Mouse (Mus musculus) left cerebral cortex, adult 9 months (tissue): Measurements from ENCODE around the gene Cluh.

ENCODE experiments used
- DNase-seq, 2 experiments: peaks; one replicate each; pipeline ENCODE4 v3.0.0; 2022; ENCODE audit warnings: low spot score in 2 of 2

The Cluh gene

DNA sequence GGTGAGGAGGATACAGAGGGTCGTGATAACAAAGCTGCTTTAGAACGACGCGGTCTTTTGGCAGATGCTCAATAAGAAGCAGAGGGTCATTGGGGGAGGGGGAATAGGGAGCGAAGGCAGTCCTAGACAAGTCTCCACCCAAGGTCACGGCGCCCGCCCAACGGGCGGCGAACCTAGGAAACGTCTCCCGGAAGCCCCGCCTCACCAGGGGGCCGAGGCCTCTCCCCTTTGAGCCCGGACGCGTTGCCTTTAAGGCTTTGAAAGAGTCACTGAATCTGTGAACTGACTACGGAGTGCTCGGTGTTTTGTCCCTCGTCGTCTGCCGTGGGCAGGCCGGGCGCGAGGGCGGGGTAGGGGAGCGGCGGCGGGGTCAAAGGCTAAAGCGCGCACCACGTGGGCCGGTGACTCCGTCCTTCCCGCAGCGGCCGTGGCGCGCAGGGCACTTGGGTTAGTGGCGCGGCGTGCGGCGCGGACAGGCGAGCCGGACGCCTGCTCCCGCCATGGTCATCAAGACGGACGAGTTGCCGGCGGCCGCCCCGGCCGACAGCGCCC, at the start of gene Cluh:
Gene Cluh, plus strand, starts transcription at position 401 of the 552 bp plus-strand sequence.
- DNase-seq = peak; percentile 95 to 98

DNA sequence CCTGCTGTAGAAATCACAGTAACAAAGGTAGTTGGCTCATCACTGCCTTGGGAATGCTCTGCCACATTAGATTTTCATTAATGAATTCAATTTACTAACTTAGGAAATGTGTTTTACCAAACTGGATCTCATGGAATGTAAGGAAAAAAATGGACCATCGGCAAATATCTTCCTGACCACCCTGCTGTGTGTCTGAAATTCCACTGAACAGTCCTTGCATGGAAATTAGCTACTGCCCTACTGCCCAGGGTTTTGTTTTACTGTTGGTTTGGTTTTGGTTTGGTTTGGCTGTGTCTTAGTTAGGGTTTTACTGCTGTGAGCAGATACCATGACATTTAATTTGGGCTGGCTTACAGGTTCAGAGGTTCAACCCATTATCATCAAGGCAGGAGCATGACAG, 47.0 kb upstream of the Cluh start:
- DNase-seq = no peak

DNA sequence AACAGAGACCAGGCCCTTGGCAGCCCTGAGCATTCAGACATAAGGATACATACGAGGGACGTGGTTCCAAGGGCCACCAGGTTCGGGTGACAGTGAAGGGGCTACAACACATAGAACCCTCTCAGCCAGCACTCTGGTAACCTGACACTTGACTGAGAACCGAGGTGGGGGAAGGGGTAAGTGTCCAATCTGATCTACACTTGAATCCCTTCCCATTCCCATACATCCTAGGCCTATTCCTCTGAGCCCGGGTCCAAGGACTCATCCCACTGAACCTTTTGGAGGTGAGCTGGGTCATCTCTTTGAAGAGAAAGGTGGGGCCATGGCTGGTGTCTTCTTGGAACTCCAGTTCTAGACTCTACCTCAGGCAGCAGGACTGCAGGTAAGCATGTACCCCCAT, 39.2 kb upstream of the Cluh start:
- DNase-seq = no peak

- DNase-seq = no peak
Observed at GRCm38 (mm10) chr11:74610545-74611176, 38.6 kb upstream of the Cluh start, which contains the start of gene Rap1gap2. Rap1gap2 (minus strand) TSS chr11:74610915.

DNA sequence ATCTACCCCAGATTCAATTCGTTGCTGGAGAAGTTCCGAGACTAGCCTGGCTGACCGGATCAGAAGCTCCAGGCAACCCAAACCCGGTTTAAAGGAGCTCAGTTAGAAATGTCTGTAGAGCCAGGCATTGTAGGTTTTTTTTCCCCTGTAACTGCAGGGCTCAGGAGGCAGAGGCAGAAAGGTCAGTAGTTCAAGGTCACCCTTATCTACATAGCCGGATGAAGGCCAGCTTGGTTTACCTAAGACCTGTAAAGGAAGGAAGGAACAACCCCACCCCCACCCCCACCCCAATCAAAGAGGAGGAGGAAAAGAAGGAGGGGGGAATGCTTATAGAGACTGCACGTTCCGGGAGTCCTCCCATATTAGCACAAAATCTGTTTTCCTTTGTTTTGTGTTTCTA, 37.9 kb upstream of the Cluh start:
- DNase-seq = no peak

DNA sequence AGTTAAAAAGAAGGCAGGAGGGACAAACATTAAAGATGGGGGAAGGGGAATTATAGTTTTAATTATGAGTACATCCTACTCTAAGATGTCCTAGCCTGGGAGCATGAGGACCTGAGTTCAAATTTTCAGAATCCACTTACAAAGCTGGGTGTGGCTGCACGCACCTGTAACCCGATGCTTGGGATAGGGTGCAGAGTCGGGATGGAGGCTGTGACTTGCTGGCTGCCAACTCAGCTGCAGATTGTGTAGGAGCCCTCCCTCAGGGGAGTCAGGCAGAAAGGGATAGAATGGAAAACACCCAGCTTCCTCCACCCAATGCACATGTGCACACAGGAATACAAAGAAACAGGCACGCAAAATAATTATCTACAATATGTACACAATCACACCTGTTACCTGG, 35.9 kb upstream of the Cluh start:
- no peak for DNase-seq

DNA sequence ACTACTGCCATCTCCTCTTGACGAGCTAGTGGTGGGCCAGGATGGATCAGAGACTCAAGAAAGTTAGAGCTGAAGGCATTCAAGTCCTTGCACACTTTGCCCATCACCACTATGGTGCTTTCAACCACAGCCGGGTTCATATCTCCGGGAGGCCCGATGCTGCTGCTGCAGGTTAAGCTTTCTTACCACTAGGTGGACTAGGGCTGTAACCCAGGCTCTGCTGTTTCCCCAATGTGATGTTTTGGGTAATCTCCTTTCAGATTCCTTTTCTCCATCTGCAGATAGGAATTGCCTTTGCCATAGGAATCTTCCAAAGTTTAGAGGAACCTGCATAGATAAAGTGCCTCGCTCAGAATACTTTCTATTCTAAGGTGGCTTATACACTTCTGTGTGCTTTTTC, 33.7 kb upstream of the Cluh start:
- DNase-seq = no peak

DNA sequence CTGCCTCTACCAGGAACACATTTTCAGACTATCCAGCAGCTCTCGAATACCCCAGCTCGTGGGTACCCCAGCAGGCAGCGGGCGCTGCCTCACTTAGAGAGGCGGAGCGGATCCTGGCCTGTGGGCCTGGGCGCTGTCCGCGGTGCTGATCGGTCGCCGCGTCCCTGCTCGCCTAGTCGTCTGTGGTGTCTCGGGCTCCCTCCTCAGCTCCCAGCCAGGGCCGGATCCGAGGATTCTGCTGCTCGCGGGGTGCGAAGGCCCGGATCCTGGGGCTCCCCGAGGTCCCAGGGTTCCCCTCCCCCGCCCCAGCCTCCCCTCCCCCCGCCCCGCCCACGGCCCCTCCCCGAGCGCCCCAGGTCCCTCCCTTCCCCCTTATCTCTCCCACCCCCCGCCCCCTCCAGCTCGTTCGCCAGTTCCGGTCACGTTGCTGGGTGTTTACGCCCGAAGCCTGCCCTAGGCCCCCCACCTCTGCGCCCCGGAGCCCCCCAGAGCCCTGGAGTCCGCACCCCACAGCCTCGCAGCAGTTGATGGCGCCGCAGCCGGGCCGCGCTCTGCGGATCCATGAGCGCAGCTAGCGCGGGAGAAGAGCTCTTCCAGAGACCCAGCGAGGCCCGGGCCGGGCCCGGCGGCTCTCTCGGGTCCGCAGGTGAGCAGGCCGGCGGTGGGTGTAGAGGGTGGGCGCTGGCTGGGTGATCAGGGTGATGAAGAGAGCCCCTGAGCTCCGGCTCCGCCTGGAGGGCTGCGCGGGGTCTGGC, 29.9 kb upstream of the Cluh start, which contains the start of gene Ccdc92b:
Gene Ccdc92b, plus strand, starts transcription at position 405 of the 755 bp plus-strand sequence.
- DNase-seq = peak in 1 of 2 experiments; percentile 65

GRCm38 (mm10) chr11:74619956-74620300, 29.4 kb upstream of the Cluh start:
- DNase-seq = no peak

DNA sequence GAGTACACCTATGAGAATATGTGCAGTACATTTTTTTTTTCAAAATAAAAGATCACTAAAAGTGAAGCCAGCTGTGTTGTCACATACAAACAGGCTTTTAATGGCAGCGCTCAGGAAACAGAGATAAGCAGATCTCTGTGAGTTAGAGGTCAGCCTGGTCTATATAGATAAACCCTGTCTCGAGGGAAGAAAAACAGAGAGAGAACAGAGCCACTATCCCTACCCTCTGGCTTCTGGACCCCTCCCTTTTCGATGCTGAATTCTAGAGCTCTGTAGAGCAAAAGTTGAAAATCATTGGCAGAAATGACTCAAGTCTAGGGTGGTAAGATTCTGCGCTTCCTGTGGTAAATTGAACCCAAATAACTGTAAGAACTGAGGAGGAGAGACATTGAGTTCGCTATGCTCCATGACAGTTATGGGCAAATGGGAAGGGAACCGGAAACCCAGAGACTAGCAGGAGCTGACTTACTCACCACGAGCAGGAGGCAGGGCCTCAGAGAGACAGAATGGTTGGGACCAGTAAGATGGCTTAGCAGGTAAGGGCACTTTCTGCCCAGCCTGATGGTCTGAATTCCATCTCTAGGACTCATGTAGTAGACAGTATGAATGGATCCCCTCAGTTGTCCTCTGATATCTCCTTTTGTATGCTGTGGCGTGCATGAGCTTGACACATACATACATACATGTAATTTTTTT, 27.2 kb upstream of the Cluh start:
- DNase-seq = no peak

- no peak for DNase-seq
Observed at GRCm38 (mm10) chr11:74623693-74624092, 25.6 kb upstream of the Cluh start.

GRCm38 (mm10) chr11:74625333-74625732, 24.0 kb upstream of the Cluh start:
- no peak for DNase-seq

GRCm38 (mm10) chr11:74627481-74627880, 21.8 kb upstream of the Cluh start:
- DNase-seq = no peak

DNA sequence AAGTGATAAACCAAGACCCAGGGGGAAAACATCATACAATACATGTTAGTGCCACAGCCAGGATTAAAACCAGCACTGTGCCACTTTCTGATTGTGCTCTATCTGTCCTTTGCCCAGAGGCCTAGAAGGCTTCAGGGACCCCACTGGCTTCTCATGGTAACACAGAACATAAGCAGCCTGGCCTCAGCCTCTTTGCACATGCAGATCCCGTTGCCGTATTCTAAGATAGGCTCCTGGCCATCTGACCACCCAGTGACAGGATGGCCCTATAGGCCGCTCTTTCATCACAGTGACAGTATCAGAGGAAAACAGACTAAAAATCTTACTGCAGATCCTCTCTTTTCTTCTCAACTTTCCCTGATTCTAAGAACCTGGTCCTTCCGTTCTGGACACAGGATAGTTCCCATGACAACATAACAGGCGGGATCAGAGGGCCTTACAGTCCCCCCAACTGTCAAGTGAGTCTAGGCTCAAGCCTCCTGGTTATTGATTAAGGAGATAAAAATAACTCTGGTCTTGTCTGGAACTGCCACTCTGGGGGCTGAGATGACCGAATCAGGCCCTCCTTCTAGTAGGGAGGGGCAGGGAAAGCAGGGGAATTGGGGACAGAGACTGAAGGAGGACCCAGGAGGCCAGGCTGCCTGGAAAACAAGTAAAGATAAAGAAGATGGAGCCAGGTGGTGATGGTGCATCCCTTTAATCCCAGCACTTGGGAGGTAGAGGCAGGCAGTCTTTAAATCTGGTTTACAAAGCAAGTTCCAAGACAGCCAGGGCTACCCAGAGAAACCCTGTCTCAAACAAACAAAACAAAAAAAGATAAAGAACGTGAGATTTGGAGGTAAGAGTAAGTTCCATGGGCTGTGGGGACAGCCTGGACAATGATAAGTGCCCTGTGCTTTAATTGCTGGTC, 17.2 kb upstream of the Cluh start:
- DNase-seq = no peak

DNA sequence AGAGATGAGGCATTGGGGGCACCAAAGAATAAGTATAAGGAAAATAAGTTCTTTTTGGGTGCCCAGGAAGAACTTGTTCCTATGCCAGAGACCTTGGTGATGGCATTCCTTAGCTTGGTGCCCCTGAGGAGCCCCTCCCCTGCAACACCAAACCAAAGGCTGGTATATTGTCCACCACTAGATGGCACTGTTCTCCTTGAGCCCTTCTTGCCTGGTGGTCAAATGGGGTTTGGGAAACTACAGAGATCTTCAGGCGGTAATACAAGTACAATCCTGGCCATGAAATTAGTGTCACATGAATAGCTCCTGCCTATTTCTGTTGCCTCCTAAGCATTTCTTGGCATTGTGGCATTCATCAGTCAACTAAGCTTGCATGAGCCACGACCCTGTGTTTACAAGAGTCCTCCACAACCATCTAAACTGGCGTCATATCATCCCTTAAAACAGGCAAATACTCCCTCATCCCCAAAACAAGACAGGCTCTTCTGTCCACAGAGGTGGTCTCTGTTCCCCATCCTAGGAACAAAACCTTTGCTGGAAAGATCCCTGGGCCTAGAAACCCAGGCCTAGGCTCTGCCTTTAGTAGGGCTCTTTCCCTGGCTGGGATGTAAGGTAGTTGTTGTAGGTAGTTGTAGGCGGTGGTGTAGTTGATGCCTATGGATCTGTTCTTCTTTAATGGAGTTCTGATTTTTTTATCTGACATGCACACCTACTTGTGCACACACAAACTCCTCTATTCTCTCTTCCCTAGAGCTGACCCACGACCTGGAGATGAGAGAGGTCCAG, 14.6 kb upstream of the Cluh start:
- peak in 1 of 2 experiments; percentile 71 for DNase-seq

DNA sequence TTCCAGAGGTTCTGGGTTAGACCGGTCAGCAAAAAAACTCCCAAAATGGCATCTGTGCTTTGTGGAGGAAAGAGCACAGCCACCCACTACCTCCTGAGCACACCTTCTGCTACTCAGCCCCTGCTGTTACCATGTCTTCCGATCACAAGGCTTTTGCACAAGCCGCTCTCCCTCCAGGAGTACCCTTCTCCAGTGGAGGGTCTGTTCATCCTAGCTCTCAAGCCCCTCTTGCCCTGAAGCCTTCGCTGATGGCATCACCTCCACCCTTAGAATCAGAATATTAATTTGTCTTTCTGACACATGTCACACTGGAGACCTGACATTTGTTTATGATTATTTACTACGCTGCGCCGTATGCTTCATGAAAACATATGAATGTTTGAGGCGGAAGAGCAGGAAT, 11.8 kb upstream of the Cluh start:
- DNase-seq = no peak

DNA sequence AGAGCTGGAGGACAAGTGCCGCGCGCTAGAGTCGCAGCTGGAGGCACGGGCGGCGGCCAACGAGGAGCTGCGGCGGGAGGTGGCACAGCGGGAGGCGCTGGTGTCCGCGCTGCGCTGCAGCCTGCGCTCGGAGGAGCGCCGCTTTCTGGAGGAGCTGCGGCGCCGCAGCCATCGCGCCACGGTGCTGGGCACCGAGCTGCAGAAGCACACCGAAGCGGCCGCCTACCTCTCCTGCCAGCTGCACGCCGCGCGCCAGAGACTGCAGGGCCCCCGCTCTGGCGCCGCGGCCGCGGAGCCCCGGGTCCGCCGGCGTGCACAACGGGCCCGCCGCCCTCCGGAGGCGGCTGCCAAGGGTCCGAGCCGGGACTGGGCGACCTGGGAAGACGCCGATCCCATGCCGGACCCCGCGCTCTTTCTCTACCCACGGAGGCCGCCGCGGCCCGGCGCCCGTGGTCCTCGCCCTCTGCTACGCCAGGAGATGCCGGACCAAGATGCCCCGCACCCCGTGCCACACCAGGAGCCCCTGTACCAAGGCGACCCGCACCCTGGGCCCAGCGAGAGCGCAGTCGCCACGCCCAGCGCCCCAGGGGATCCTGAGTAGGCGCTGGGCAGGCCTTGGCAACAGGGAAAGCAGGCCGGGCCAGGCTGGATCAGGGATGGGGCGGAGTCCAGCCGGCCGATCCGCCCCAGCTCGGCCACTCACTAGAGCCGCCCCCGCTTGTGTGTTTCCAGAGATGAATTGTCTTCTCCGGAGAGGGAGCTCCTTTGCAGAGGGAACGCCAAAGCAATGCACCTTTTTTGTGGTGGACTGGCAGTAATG, 11.1 kb upstream of the Cluh start:
- peak in 1 of 2 experiments; percentile 67 for DNase-seq

- DNase-seq = no peak
Observed at GRCm38 (mm10) chr11:74638791-74639411, 10.4 kb upstream of the Cluh start.

DNA sequence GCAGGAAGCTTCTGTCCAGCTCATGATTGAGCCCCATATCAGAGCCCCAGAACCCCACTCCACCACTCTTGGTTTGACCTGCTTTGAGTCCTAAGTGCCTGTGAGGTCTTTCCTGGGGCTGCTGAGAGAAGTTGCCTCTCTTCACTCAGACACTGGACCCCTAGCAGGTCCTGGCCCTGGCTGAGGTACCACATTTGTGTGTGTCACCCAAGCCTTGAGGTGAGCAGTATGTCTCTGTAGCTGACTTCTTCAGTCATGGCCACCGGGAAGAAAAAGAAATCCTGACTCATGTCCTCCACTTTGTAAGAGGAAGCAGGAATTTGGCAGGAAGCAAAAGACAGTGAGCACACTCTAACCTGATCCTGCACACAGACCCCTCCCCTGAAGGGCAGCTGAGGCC, 9.7 kb upstream of the Cluh start:
- DNase-seq = no peak
